Comparison of ENCODE assay signal across 30 mouse cellular contexts in genomic region chr9:42504971-42505510, GRCm38 (mm10). TPM values are rescaled to one million over a fixed set of nuclear protein-coding genes. Genes with fewer than 3 reads are reported as not detected.
DNase-seq lines count a peak whose midpoint lies in the region; ATAC-seq and TF ChIP-seq lines count a peak whose summit lies in the region.
"Had no signal": no experiment of that assay in that cellular context is flagged by ENCODE, and none has a peak within 500 bp of the region (broad histone marks: within the 10 kb centered on the region; RNA-seq: fewer than 3 reads in every experiment).

No protein-coding gene starts in this region.

- peak overlapping the region; percentile 56 for H3K27ac ChIP-seq in liver, adult 2 months (replicated peaks; ENCODE audit: insufficient read depth, low read depth, low read length)
- no peak overlapping the region for H3K27ac ChIP-seq in liver, postnatal 0 days (ENCODE audit: low read depth)
- peak overlapping the region; percentile 86 for H3K27ac ChIP-seq in kidney, adult 2 months (ENCODE audit: insufficient read depth, low read depth, low read length)
- no peak overlapping the region for H3K27ac ChIP-seq in kidney, embryonic 16.5 days (ENCODE audit: low read length)
- no peak overlapping the region for H3K27ac ChIP-seq in midbrain, embryonic 10.5 days (replicated peaks)
- H3K27ac ChIP-seq: embryonic facial prominence, embryonic 12.5 days; forebrain, embryonic 13.5 days; gastrocnemius, adult 2 months; hindbrain, embryonic 13.5 days; left cerebral cortex, adult 2 months; liver, embryonic 13.5 days; macrophage had no signal

- H3K4me1 ChIP-seq in liver, adult 2 months (ENCODE audit: control insufficient read depth, insufficient read depth, low read length): peaks cover 31% of the 10 kb centered on the region
- peaks cover 18% of the 10 kb centered on the region for H3K4me1 ChIP-seq in liver, postnatal 0 days (ENCODE audit: insufficient read depth)
- H3K4me1 ChIP-seq in kidney, adult 2 months (ENCODE audit: control insufficient read depth, insufficient read depth, low read length): peaks cover 6% of the 10 kb centered on the region; the same call in 1 of the 2 replicates
- no peaks in the 10 kb centered on the region for H3K4me1 ChIP-seq in kidney, embryonic 16.5 days (ENCODE audit: insufficient read depth, low read length)
- H3K4me1 ChIP-seq in midbrain, embryonic 10.5 days: peaks cover 7% of the 10 kb centered on the region; the same call in 1 of the 2 replicates
- H3K4me1 ChIP-seq: liver, embryonic 13.5 days had no signal

- H3K4me3 ChIP-seq in liver, adult 2 months (ENCODE audit: insufficient read depth, low read depth, low read length): no peak overlapping the region
- no peak overlapping the region for H3K4me3 ChIP-seq in liver, postnatal 0 days (ENCODE audit: low read depth, low read length)
- peak overlapping the region; percentile 42 for H3K4me3 ChIP-seq in kidney, adult 2 months (ENCODE audit: insufficient read depth, low read depth, low read length)
- H3K4me3 ChIP-seq in kidney, embryonic 16.5 days (ENCODE audit: low read length): no peak overlapping the region
- no peak overlapping the region for H3K4me3 ChIP-seq in midbrain, embryonic 10.5 days
- H3K4me3 ChIP-seq: embryonic facial prominence, embryonic 12.5 days; forebrain, embryonic 13.5 days; gastrocnemius, adult 2 months; hindbrain, embryonic 13.5 days; left cerebral cortex, adult 2 months; liver, embryonic 13.5 days had no signal

- H3K79me2 ChIP-seq in liver, adult 2 months (ENCODE audit: control insufficient read depth, insufficient read depth, low read length): no peaks in the 10 kb centered on the region

- peak; percentile 94 for DNase-seq in liver, adult 2 months (ENCODE audit: extremely low read depth, low read depth, low spot score)
- no peak for DNase-seq in liver, postnatal 0 days
- peak; percentile 72 for DNase-seq in kidney, adult 2 months
- no peak for DNase-seq in cerebellum, adult 9-11 months
- no peak for DNase-seq in midbrain, embryonic 10.5 days (ENCODE audit: low spot score)
- DNase-seq: adrenal gland, adult 2 months; B cell, adult 2 months; cerebellum, adult 8-10 months; cerebellum, postnatal 36 days; embryo, embryonic 11 days; gastrocnemius, adult 2 months; gastrocnemius, postnatal 36 days; heart, adult 18-20 months; heart, postnatal 4 days; left cerebral cortex, postnatal 4 days; liver, embryonic 13.5 days; lung, adult 2 months; spleen, adult 18-20 months; thymus, adult 18-20 months; thymus, postnatal 25 days had no signal

- H3K4me2 ChIP-seq in liver, postnatal 0 days (ENCODE audit: low read depth, low read length): no peak overlapping the region
- H3K4me2 ChIP-seq in kidney, embryonic 16.5 days (replicated peaks; ENCODE audit: low read depth, low read length): no peak overlapping the region
- H3K4me2 ChIP-seq: embryonic facial prominence, embryonic 12.5 days; forebrain, embryonic 13.5 days; heart, embryonic 11.5 days; hindbrain, embryonic 13.5 days; liver, embryonic 13.5 days had no signal

- H3K9me3 ChIP-seq in liver, postnatal 0 days (ENCODE audit: low read length): no peaks in the 10 kb centered on the region
- no peaks in the 10 kb centered on the region for H3K9me3 ChIP-seq in kidney, embryonic 16.5 days (ENCODE audit: low read length)
- H3K9me3 ChIP-seq in midbrain, embryonic 10.5 days (replicated peaks): no peaks in the 10 kb centered on the region
- H3K9me3 ChIP-seq: embryonic facial prominence, embryonic 12.5 days; forebrain, embryonic 13.5 days; hindbrain, embryonic 13.5 days; liver, embryonic 13.5 days had no signal

- no peak for TF ChIP-seq CTCF in liver, adult 2 months (IDR thresholded peaks at IDR 0.05; ENCODE audit: low read depth, low read length)
- no peak for TF ChIP-seq CTCF in liver, postnatal 0 days (IDR thresholded peaks at IDR 0.05; ENCODE audit: low read depth)
- no peak for TF ChIP-seq CTCF in kidney, adult 2 months (conservative IDR thresholded peaks at IDR 0.05; ENCODE audit: insufficient read depth, insufficient read length, low read depth, low read length)

- no peak for TF ChIP-seq POLR2A in liver, adult 2 months (IDR thresholded peaks at IDR 0.05; ENCODE audit: extremely low read depth, insufficient read depth, low read length)
- no peak for TF ChIP-seq POLR2A in kidney, adult 2 months (IDR thresholded peaks at IDR 0.05; ENCODE audit: low read depth, low read length)

- 54% methylated on average over 3 of the region's 3 CpGs for WGBS in liver, adult 2 months
- 69% methylated on average over 3 of the region's 3 CpGs for WGBS in liver, postnatal 0 days (ENCODE audit: insufficient replicate concordance)
- WGBS in kidney, adult 2 months: 64% methylated on average over 3 of the region's 3 CpGs
- 84% methylated on average over 3 of the region's 3 CpGs for WGBS in kidney, embryonic 16.5 days
- WGBS in midbrain, embryonic 10.5 days: 74% methylated on average over 3 of the region's 3 CpGs

- H3K36me3 ChIP-seq in liver, adult 2 months (ENCODE audit: control insufficient read depth, insufficient read depth, low read length): no peaks in the 10 kb centered on the region
- H3K36me3 ChIP-seq in liver, postnatal 0 days (replicated peaks; ENCODE audit: insufficient read depth, low read length): no peaks in the 10 kb centered on the region
- H3K36me3 ChIP-seq in kidney, adult 2 months (ENCODE audit: control insufficient read depth, insufficient read depth, low read length): no peaks in the 10 kb centered on the region
- H3K36me3 ChIP-seq in kidney, embryonic 16.5 days (ENCODE audit: insufficient read depth, low read length): no peaks in the 10 kb centered on the region
- no peaks in the 10 kb centered on the region for H3K36me3 ChIP-seq in midbrain, embryonic 10.5 days
- H3K36me3 ChIP-seq: embryonic facial prominence, embryonic 12.5 days; hindbrain, embryonic 13.5 days; liver, embryonic 13.5 days had no signal

- no peak for ATAC-seq in liver, postnatal 0 days
- peak; percentile 73; the same call in 1 of the 2 replicates for ATAC-seq in kidney, embryonic 16.5 days (ENCODE audit: low FRiP score, low TSS enrichment)
- ATAC-seq in erythroblast, adult 5-6 weeks (replicated peaks; ENCODE audit: low FRiP score, poor library complexity, severe bottlenecking): no peak
- ATAC-seq: activated CD4-positive, CD25-positive, alpha-beta regulatory T cell, adult 4 months; forebrain, embryonic 13.5 days; midbrain, embryonic 16.5 days had no signal

- H3K9ac ChIP-seq in liver, adult 2 months (ENCODE audit: low read depth, low read length): no peak overlapping the region
- H3K9ac ChIP-seq in liver, postnatal 0 days (replicated peaks): no peak overlapping the region
- no peak overlapping the region for H3K9ac ChIP-seq in kidney, embryonic 16.5 days (replicated peaks; ENCODE audit: low read length)
- H3K9ac ChIP-seq: embryonic facial prominence, embryonic 12.5 days; forebrain, embryonic 13.5 days; hindbrain, embryonic 13.5 days; liver, embryonic 13.5 days had no signal

- TF ChIP-seq EP300 in liver, postnatal 0 days (IDR thresholded peaks at IDR 0.05; ENCODE audit: low read depth): no peak

- no peaks in the 10 kb centered on the region for H3K27me3 ChIP-seq in liver, adult 2 months (ENCODE audit: control insufficient read depth, insufficient read depth, low read length)
- H3K27me3 ChIP-seq in liver, postnatal 0 days (ENCODE audit: insufficient read depth, low read length): no peaks in the 10 kb centered on the region
- H3K27me3 ChIP-seq in kidney, adult 2 months (replicated peaks; ENCODE audit: control insufficient read depth, insufficient read depth, low read length): no peaks in the 10 kb centered on the region
- no peaks in the 10 kb centered on the region for H3K27me3 ChIP-seq in kidney, embryonic 16.5 days (ENCODE audit: insufficient read depth, low read length)
- no peaks in the 10 kb centered on the region for H3K27me3 ChIP-seq in midbrain, embryonic 10.5 days (ENCODE audit: low read depth, poor library complexity, severe bottlenecking)
- H3K27me3 ChIP-seq: embryonic facial prominence, embryonic 12.5 days; hindbrain, embryonic 13.5 days; liver, embryonic 13.5 days had no signal

RNA-seq across cellular contexts. Expression of gene Tbcel, which starts 2.6 kb away (rescaled TPM):
- 28.6 and 34.3 TPM in 2 replicates for total RNA-seq in liver, adult 2 months (2014; rRNA removed)
- 22.2 and 24.4 TPM in 2 replicates for polyA plus RNA-seq in liver, adult 2 months (2012; rRNA removed)
- 7.0 and 7.6 TPM in 2 replicates for polyA plus RNA-seq in liver, postnatal 0 days (2015; fragmentation: Nextera tagmentation; extraction: Ambion mirVana)
- 20.6 and 25.9 TPM in 2 replicates for polyA plus RNA-seq in kidney, adult 2 months (2012; rRNA removed)
- polyA plus RNA-seq in kidney, embryonic 16.5 days (2015; fragmentation: Nextera tagmentation; extraction: Ambion mirVana): 4.7 and 5.9 TPM in 2 replicates
- 3.4 and 3.7 TPM in 2 replicates for polyA plus RNA-seq in midbrain, embryonic 10.5 days (2016; fragmentation: Nextera tagmentation; extraction: Ambion mirVana)
- total RNA-seq in erythroblast, adult 5-6 weeks (2015; ENCODE audit: low replicate concordance): 374 and 375 TPM in 2 replicates
- total RNA-seq in erythroblast, adult 5-6 weeks (2017; ENCODE audit: low replicate concordance): 568 and 596 TPM in 2 replicates

Comparison
In these comparisons a context has a peak if more than half of its experiments do, and no peak if none do; other contexts are left out.
1. DNase-seq: peak in liver, adult 2 months (single experiment) and kidney, adult 2 months (single experiment); none in liver, postnatal 0 days (single experiment), cerebellum, adult 9-11 months (single experiment) and midbrain, embryonic 10.5 days (single experiment).
2. H3K27ac ChIP-seq: peak in liver, adult 2 months (single experiment) and kidney, adult 2 months (single experiment); none in liver, postnatal 0 days (single experiment), kidney, embryonic 16.5 days (single experiment) and midbrain, embryonic 10.5 days (single experiment).